Mouse (Mus musculus) layer of hippocampus, adult 2 months (tissue): ENCODE results near the gene Tgtp2. TPM values are rescaled to one million over a fixed set of nuclear protein-coding genes. Genes with fewer than 3 reads are reported as not detected.
"Not testable (repeated sequence)": the region's sequence is repeated elsewhere in the genome, so short reads cannot be mapped to it uniquely, and the experiment has no call there.

Source experiments
- DNase-seq, 2 experiments: peaks; one replicate each; pipeline ENCODE4 v3.0.0; 2022; ENCODE audit warnings: low spot score in 2 of 2
- H3K27ac ChIP-seq: fragments of 200-600 bp; 2 replicates; pipeline ENCODE4 v1.8.1; 2022
- H3K4me3 ChIP-seq: fragments of 200-600 bp; 2 replicates; pipeline ENCODE4 v1.8.1; 2022; ENCODE audit warnings: mild to moderate bottlenecking
- CTCF ChIP-seq: fragments of 200-600 bp; conservative IDR thresholded peaks from 2 replicates; pipeline ENCODE4 v1.8.1; 2022; ENCODE audit warnings: antibody characterized with exemption, mild to moderate bottlenecking, moderate library complexity
- long read RNA-seq, 2 experiments: library from polyadenylated mRNA; stranded (forward); transcript quantifications; one replicate each; pipeline ENCODE4 v2.0.0; 2021; ENCODE audit warnings: borderline mapping rate in 2 of 2
- total RNA-seq, 2 experiments: library from RNA; stranded (reverse); gene quantifications; 2 replicates each; pipeline ENCODE4 v1.2.3; 2021

Gene Tgtp2
- total RNA-seq = under 1 TPM in 1 of 2 experiments, not detected in 1; 0.59 TPM
- long read RNA-seq, experiment 1, partial matches to known transcripts = 0 of 1 reads
- long read RNA-seq, experiment 1, other reads (novel, unspliced or antisense) = 0 of 1 reads
- long read RNA-seq, experiment 2 = 0 reads

DNA sequence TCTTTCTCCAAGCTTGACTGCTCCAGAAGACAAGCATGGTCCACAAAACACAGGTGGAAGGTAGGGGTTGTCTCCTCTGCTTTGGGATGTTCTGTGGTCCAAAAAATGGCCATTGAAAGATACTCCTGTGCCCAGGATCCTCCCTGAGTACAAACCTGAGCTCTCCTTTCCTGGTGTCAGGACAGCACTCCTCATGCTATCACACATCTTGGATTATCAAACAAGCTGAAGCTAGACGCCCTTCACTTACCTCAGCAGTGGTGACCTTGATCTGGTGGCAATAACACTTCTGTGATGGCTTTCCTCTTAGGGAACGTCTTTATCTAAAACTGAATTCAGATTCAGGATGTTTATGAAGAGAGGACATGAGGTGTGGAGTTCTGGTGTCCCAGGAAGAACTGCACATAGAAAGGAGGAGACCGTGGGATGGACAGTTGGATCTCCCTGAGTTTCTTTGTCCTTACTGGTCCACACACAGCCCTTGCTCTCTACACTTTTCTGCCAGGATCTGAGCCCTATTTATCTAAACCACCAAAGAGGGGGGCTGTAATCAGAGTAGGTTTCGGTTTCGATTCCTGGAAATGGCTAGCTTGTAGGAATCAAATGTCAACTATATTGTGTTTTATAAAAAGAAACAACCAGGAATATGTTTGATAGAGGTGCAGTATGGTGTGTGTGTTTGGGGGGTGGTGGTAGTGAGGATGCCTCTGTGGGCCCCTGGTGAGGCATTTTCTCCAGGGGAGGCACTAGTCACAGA, at the start of gene Tgtp2:
TSS of gene Tgtp2 (minus strand) at position 494 of the 757 bp plus-strand sequence.
- H3K27ac ChIP-seq, DNase-seq, H3K4me3 ChIP-seq: not testable (repeated sequence)

GRCm38 (mm10) chr11:49112624-49113219, 48.7 kb upstream of the Tgtp2 start:
- no peak overlapping the region for H3K4me3 ChIP-seq
- no peak overlapping the region for H3K27ac ChIP-seq
- TF ChIP-seq CTCF = no peak
- DNase-seq = peak in 1 of 2 experiments; percentile 19

- no peak overlapping the region for H3K4me3 ChIP-seq
- TF ChIP-seq CTCF = no peak
- no peak overlapping the region for H3K27ac ChIP-seq
- DNase-seq = no peak
Observed at GRCm38 (mm10) chr11:49111000-49111399, 47.0 kb upstream of the Tgtp2 start.

GRCm38 (mm10) chr11:49108833-49109232, 44.8 kb upstream of the Tgtp2 start:
- no peak overlapping the region for H3K27ac ChIP-seq
- TF ChIP-seq CTCF = peak; percentile 78
- no peak overlapping the region for H3K4me3 ChIP-seq
- peak in 1 of 2 experiments; percentile 22 for DNase-seq

DNA sequence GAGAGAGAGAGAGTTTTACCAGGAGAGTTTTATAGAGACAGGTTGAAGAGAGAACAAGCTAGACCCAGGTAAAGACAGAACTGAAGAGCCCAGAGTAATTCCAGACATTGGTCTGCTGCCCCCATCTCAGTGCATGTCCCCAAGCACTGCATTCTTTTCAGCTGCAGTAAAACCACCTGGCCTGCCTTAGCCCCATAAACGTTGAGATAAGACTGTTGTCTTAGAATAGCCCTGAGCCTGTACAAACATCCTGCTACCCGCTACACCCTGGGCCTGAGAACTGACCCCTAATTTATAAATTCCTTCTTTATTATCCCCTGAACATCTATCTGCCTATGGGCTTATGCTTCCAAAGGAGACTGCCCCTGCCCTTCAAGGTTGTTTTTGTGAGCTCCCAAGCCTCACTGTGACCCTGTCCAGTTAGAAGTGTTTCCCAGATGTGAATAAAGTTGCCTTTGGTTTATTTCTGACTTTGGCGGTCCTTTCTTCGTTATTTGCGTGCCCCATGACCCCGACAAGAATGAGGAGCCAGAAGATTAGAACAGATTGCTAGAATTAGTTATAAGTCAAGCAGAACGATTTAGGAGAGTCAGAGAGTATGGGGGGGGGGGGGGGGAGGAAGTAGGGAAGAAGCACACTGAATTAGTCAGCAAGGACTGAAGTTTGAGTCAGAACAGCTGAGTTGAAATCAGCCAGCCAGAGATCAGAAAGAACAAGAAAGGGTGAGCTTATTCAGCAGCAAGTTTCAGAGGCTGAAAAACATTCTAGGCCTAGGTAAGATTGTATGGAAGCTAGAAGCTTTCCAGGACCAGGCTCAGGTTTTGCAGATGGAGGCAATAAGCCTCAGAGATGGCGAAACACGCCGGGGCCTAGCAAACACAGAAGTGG, 43.9 kb upstream of the Tgtp2 start:
- Histone ChIP-seq H3K4me3 (no peak overlapping the region), H3K27ac (no peak overlapping the region)
- TF ChIP-seq CTCF = no peak
- DNase-seq = no peak

DNA sequence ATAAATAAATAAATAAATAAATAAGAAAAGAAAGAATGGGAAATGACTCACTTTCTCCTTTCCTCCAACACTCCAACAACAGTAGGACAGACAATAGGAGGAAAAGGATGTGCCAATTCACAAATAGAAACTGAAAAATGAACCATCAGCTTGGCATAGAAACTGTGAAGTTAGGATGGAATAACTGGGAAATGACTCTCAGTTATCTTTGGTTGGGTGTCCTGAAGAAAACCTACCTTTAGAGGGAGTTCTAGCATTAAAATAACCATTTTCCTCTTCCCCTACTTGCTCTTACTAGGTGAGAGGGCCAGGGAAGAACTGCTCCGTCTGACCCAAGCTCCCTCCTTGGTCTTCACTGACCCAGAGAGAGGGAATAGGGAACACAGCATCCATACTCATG, 41.7 kb upstream of the Tgtp2 start:
- no peak overlapping the region for H3K4me3 ChIP-seq
- TF ChIP-seq CTCF = no peak
- no peak overlapping the region for H3K27ac ChIP-seq
- no peak for DNase-seq

DNA sequence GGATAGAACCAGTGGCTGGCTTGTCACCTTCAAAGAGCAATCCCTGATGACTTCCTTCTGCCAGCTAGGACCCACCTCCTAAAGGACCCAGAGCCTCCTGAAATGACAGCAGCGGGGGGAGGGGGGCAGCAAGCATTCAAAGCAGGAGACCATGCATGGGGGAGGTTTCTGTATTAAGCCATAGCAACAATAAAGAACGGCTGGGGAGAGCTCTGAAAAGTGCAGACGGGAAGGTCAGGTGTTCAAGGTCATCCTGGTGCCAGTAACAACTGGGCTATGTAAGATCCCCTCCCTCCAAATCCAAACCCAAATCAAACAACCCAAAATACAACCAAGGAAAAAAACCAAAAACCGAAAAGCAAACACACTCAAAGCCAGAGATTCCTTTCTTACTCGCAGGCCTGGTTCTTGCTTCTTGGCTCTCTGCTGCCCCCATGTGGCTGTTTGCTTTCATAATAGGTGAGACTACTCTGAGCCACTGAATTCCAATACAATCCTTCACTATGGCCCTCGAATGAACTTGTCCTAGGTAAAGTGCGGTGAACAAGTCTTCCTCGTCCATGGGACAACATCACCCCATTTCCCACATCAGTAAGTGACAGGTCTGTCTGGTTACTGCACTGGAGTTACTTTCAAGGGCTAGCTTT, 39.2 kb upstream of the Tgtp2 start:
- TF ChIP-seq CTCF = peak; percentile 88
- Histone ChIP-seq H3K4me3 (no peak overlapping the region), H3K27ac (no peak overlapping the region)
- peak; percentile 77 to 95 for DNase-seq

GRCm38 (mm10) chr11:49101500-49101899, 37.5 kb upstream of the Tgtp2 start:
- TF ChIP-seq CTCF = no peak
- Histone ChIP-seq H3K4me3 (no peak overlapping the region), H3K27ac (no peak overlapping the region)
- no peak for DNase-seq

GRCm38 (mm10) chr11:49100409-49100808, 36.4 kb upstream of the Tgtp2 start:
- DNase-seq = no peak
- H3K4me3 ChIP-seq = no peak overlapping the region
- TF ChIP-seq CTCF = no peak
- no peak overlapping the region for H3K27ac ChIP-seq

GRCm38 (mm10) chr11:49095367-49095766, 31.4 kb upstream of the Tgtp2 start:
- TF ChIP-seq CTCF = no peak
- no peak overlapping the region for H3K4me3 ChIP-seq
- DNase-seq = no peak
- H3K27ac ChIP-seq = no peak overlapping the region

DNA sequence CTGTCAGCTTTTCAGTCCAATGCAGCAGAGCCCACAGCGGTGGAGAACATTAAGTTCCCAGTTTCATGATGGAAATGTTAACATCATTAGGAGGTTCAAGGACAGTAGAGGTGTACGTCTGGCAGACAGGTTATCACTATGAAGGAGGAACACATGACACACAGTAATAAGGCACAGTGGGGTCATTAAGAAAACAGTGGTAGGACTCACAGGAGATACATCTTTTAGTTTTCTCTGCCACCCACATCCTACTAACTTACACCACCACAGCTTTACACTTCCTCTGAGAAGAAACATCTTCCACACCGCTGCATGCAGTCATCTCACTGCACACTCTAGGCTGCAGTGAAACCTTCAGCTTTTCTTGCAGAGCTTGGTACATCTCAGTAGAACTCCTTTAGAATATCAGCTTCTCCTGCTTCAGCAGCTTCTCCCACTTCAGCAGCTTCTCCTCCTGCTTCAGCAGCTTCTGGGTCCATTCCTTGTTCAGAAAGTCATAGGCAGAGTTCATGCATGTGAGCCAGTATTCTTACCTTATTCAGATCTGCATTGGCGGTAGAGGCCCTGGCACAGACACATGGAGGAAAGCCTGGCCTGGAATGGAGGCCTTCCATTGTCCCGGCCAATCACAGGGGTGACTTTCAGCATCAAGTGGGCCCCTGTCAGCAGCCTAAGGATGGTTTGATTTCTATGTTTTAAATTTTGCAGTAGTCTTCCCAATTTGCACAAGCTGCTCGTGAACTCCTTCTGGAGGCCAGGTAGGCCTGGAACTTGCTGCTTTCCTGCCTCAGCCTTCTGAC, 30.1 kb upstream of the Tgtp2 start:
- Histone ChIP-seq H3K27ac (no peak overlapping the region), H3K4me3 (no peak overlapping the region)
- TF ChIP-seq CTCF = no peak
- no peak for DNase-seq

DNA sequence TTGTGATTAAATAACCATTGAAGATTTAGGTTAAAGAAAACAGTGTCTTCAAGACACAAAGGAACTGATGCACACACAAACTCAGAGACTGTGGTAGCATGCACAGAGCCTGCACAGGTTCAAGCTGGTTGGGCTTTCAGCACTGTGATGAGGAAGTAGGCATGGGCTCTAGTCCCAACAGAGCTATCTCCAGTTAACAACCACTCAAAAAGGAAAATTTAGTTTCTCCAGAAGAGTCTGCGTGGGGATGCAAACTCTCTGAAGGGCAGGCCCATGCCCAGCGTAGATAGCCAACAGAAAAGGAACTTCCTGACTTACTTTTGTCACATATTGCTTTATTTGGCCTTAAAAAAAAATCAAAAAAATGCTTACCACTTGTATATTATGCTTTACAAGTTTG, 28.8 kb upstream of the Tgtp2 start:
- no peak for TF ChIP-seq CTCF
- H3K4me3 ChIP-seq = no peak overlapping the region
- no peak for DNase-seq
- no peak overlapping the region for H3K27ac ChIP-seq
